Mouse (Mus musculus): Measurements from ENCODE around the gene Lrfn2. TPM values are rescaled to one million over a fixed set of nuclear protein-coding genes. Genes with fewer than 3 reads are reported as not detected.

The Lrfn2 gene
- polyA plus RNA-seq, 1 experiment from 2014 or later, result 0.41 TPM

GRCm38 (mm10) chr17:48956033-48956631 is 24.0 kb downstream of the Lrfn2 start:
- Histone ChIP-seq H3K9me3 (ENCODE audit: control insufficient read depth, low read length) (no peaks in the 10 kb centered on the region), H3K4me2 (replicated peaks; ENCODE audit: low read depth) (no peak overlapping the region), H3K9ac (ENCODE audit: low read length) (no peak overlapping the region), H3K36me3 (ENCODE audit: control insufficient read depth, insufficient read depth, low read length) (no peaks in the 10 kb centered on the region), H3K27ac (replicated peaks) (no peak overlapping the region), H3K27me3 (ENCODE audit: control insufficient read depth, insufficient read depth, low read length) (no peaks in the 10 kb centered on the region), H3K4me3 (ENCODE audit: low read depth, low read length) (no peak overlapping the region), H3K4me1 (replicated peaks; ENCODE audit: control insufficient read depth, insufficient read depth) (no peaks in the 10 kb centered on the region)
- TF ChIP-seq CTCF (IDR thresholded peaks at IDR 0.05; ENCODE audit: low read depth) (no peak), EP300 (optimal IDR thresholded peaks at IDR 0.05) (no peak)
- DNase-seq (ENCODE audit: low spot score) (no peak), ATAC-seq (ENCODE audit: low FRiP score, low TSS enrichment) (no peak)
- WGBS, result 76% methylated on average over 7 of the region's 7 CpGs

- Histone ChIP-seq H3K4me1 (replicated peaks; ENCODE audit: control insufficient read depth, insufficient read depth) (no peaks in the 10 kb centered on the region), H3K4me2 (replicated peaks; ENCODE audit: low read depth) (peak overlapping the region; percentile 45), H3K27me3 (ENCODE audit: control insufficient read depth, insufficient read depth, low read length) (no peaks in the 10 kb centered on the region), H3K9me3 (ENCODE audit: control insufficient read depth, low read length) (no peaks in the 10 kb centered on the region), H3K36me3 (ENCODE audit: control insufficient read depth, insufficient read depth, low read length) (no peaks in the 10 kb centered on the region), H3K27ac (replicated peaks) (no peak overlapping the region), H3K4me3 (ENCODE audit: low read depth, low read length) (peak overlapping the region; percentile 19; the same call in 1 of the 2 replicates), H3K9ac (ENCODE audit: low read length) (peak overlapping the region; percentile 31; the same call in 1 of the 2 replicates)
- WGBS, result 4% methylated on average over 16 of the region's 16 CpGs
- peak; percentile 34 for DNase-seq (ENCODE audit: low spot score)
- ATAC-seq (ENCODE audit: low FRiP score, low TSS enrichment), result peak; percentile 74; the same call in 1 of the 2 replicates
- no peak for TF ChIP-seq EP300 (optimal IDR thresholded peaks at IDR 0.05)
- TF ChIP-seq CTCF (IDR thresholded peaks at IDR 0.05; ENCODE audit: low read depth), result no peak
These were observed 28.1 kb downstream of the Lrfn2 start for GRCm38 (mm10) chr17:48960161-48960698.

- Histone ChIP-seq H3K4me1 (replicated peaks; ENCODE audit: control insufficient read depth, insufficient read depth) (no peaks in the 10 kb centered on the region), H3K9me3 (ENCODE audit: control insufficient read depth, low read length) (no peaks in the 10 kb centered on the region), H3K9ac (ENCODE audit: low read length) (no peak overlapping the region)
These were observed 30.5 kb downstream of the Lrfn2 start for GRCm38 (mm10) chr17:48962646-48963045.

GRCm38 (mm10) chr17:48963740-48964139 is 31.6 kb downstream of the Lrfn2 start:
- TF ChIP-seq EP300 (optimal IDR thresholded peaks at IDR 0.05), result no peak
- no peak for TF ChIP-seq CTCF (IDR thresholded peaks at IDR 0.05; ENCODE audit: low read depth)
- Histone ChIP-seq H3K36me3 (ENCODE audit: control insufficient read depth, insufficient read depth, low read length) (no peaks in the 10 kb centered on the region), H3K4me2 (replicated peaks; ENCODE audit: low read depth) (no peak overlapping the region), H3K4me3 (ENCODE audit: low read depth, low read length) (no peak overlapping the region), H3K4me1 (replicated peaks; ENCODE audit: control insufficient read depth, insufficient read depth) (no peaks in the 10 kb centered on the region), H3K27ac (replicated peaks) (no peak overlapping the region), H3K9ac (ENCODE audit: low read length) (no peak overlapping the region), H3K9me3 (ENCODE audit: control insufficient read depth, low read length) (no peaks in the 10 kb centered on the region), H3K27me3 (ENCODE audit: control insufficient read depth, insufficient read depth, low read length) (no peaks in the 10 kb centered on the region)
- ATAC-seq (ENCODE audit: low FRiP score, low TSS enrichment), result no peak
- no peak for DNase-seq (ENCODE audit: low spot score)
- 71% methylated on average over 9 of the region's 9 CpGs for WGBS

More at GRCm38 (mm10) chr17:48962646-48963045, 30.5 kb downstream of the Lrfn2 start:
- no peak overlapping the region for H3K27ac ChIP-seq (replicated peaks)
- no peak for TF ChIP-seq CTCF (IDR thresholded peaks at IDR 0.05; ENCODE audit: low read depth)
- TF ChIP-seq EP300 (optimal IDR thresholded peaks at IDR 0.05), result no peak
- ATAC-seq (ENCODE audit: low FRiP score, low TSS enrichment) (no peak), DNase-seq (ENCODE audit: low spot score) (no peak)
- 51% methylated on average over 3 of the region's 3 CpGs for WGBS
- no peaks in the 10 kb centered on the region for H3K36me3 ChIP-seq (ENCODE audit: control insufficient read depth, insufficient read depth, low read length)
- no peaks in the 10 kb centered on the region for H3K27me3 ChIP-seq (ENCODE audit: control insufficient read depth, insufficient read depth, low read length)
- H3K4me2 ChIP-seq (replicated peaks; ENCODE audit: low read depth), result no peak overlapping the region
- H3K4me3 ChIP-seq (ENCODE audit: low read depth, low read length), result no peak overlapping the region

GRCm38 (mm10) chr17:48968304-48968703 is 36.1 kb downstream of the Lrfn2 start:
- TF ChIP-seq CTCF (IDR thresholded peaks at IDR 0.05; ENCODE audit: low read depth) (no peak), EP300 (optimal IDR thresholded peaks at IDR 0.05) (no peak)
- no peak overlapping the region for H3K9ac ChIP-seq (ENCODE audit: low read length)
- no peaks in the 10 kb centered on the region for H3K36me3 ChIP-seq (ENCODE audit: control insufficient read depth, insufficient read depth, low read length)
- no peaks in the 10 kb centered on the region for H3K9me3 ChIP-seq (ENCODE audit: control insufficient read depth, low read length)
- ATAC-seq (ENCODE audit: low FRiP score, low TSS enrichment), result no peak
- DNase-seq (ENCODE audit: low spot score), result no peak
- H3K4me2 ChIP-seq (replicated peaks; ENCODE audit: low read depth), result no peak overlapping the region
- H3K27me3 ChIP-seq (ENCODE audit: control insufficient read depth, insufficient read depth, low read length), result no peaks in the 10 kb centered on the region
- no peak overlapping the region for H3K4me3 ChIP-seq (ENCODE audit: low read depth, low read length)
- H3K27ac ChIP-seq (replicated peaks), result no peak overlapping the region
- 88% methylated on average over 13 of the region's 13 CpGs for WGBS
- H3K4me1 ChIP-seq (replicated peaks; ENCODE audit: control insufficient read depth, insufficient read depth), result no peaks in the 10 kb centered on the region

GRCm38 (mm10) chr17:48971296-48971695 is 39.1 kb downstream of the Lrfn2 start:
- 66% methylated on average over 10 of the region's 10 CpGs for WGBS
- Histone ChIP-seq H3K27ac (replicated peaks) (no peak overlapping the region), H3K4me2 (replicated peaks; ENCODE audit: low read depth) (no peak overlapping the region), H3K4me1 (replicated peaks; ENCODE audit: control insufficient read depth, insufficient read depth) (no peaks in the 10 kb centered on the region), H3K9me3 (ENCODE audit: control insufficient read depth, low read length) (no peaks in the 10 kb centered on the region), H3K4me3 (ENCODE audit: low read depth, low read length) (no peak overlapping the region), H3K36me3 (ENCODE audit: control insufficient read depth, insufficient read depth, low read length) (no peaks in the 10 kb centered on the region), H3K27me3 (ENCODE audit: control insufficient read depth, insufficient read depth, low read length) (no peaks in the 10 kb centered on the region), H3K9ac (ENCODE audit: low read length) (no peak overlapping the region)
- DNase-seq (ENCODE audit: low spot score) (no peak), ATAC-seq (ENCODE audit: low FRiP score, low TSS enrichment) (no peak)
- TF ChIP-seq EP300 (optimal IDR thresholded peaks at IDR 0.05), result no peak
- no peak for TF ChIP-seq CTCF (IDR thresholded peaks at IDR 0.05; ENCODE audit: low read depth)

Data from stomach, postnatal 0 days (tissue).